Mouse (Mus musculus): ENCODE results near the gene Grrp1. TPM values are rescaled to one million over a fixed set of nuclear protein-coding genes. Genes with fewer than 3 reads are reported as not detected.
"Not testable (repeated sequence)": the region's sequence is repeated elsewhere in the genome, so short reads cannot be mapped to it uniquely, and the experiment has no call there.

The Grrp1 gene
- polyA plus RNA-seq, 2 experiments: 5.2 to 9.7 TPM

GRCm38 (mm10) chr4:134297369-134297768, 43.5 kb upstream of the Grrp1 start:
- Histone ChIP-seq H3K27me3 (ENCODE audit: control insufficient read depth, insufficient read depth, low read length) (no peaks in the 10 kb centered on the region), H3K27ac (replicated peaks; ENCODE audit: low read depth, low read length) (no peak overlapping the region), H3K9ac (ENCODE audit: low read depth, low read length, severe bottlenecking) (no peak overlapping the region), H3K4me2 (replicated peaks; ENCODE audit: low read depth, low read length, severe bottlenecking) (no peak overlapping the region), H3K9me3 (ENCODE audit: control insufficient read depth, low read length) (no peaks in the 10 kb centered on the region), H3K4me3 (replicated peaks; ENCODE audit: low read length) (no peak overlapping the region), H3K4me1 (ENCODE audit: control insufficient read depth, insufficient read depth, low read length) (no peaks in the 10 kb centered on the region), H3K36me3 (ENCODE audit: control insufficient read depth, insufficient read depth, low read length) (no peaks in the 10 kb centered on the region)
- 90% methylated on average over 8 of the region's 8 CpGs for WGBS
- TF ChIP-seq POLR2A (IDR thresholded peaks at IDR 0.05; ENCODE audit: borderline replicate concordance, extremely low read depth, insufficient read depth, insufficient read length): no peak
- ATAC-seq (ENCODE audit: low FRiP score, low read depth) (no peak), DNase-seq (ENCODE audit: low spot score) (no peak)

- no peak overlapping the region for H3K27ac ChIP-seq (replicated peaks; ENCODE audit: low read depth, low read length)
- no peaks in the 10 kb centered on the region for H3K4me1 ChIP-seq (ENCODE audit: control insufficient read depth, insufficient read depth, low read length)
- 94% methylated on average over 4 of the region's 4 CpGs for WGBS
- H3K9ac ChIP-seq (ENCODE audit: low read depth, low read length, severe bottlenecking): no peak overlapping the region
- DNase-seq (ENCODE audit: low spot score) (no peak), ATAC-seq (ENCODE audit: low FRiP score, low read depth) (no peak)
- no peaks in the 10 kb centered on the region for H3K36me3 ChIP-seq (ENCODE audit: control insufficient read depth, insufficient read depth, low read length)
- TF ChIP-seq POLR2A (IDR thresholded peaks at IDR 0.05; ENCODE audit: borderline replicate concordance, extremely low read depth, insufficient read depth, insufficient read length): no peak
- no peak overlapping the region for H3K4me3 ChIP-seq (replicated peaks; ENCODE audit: low read length)
- no peaks in the 10 kb centered on the region for H3K9me3 ChIP-seq (ENCODE audit: control insufficient read depth, low read length)
- H3K4me2 ChIP-seq (replicated peaks; ENCODE audit: low read depth, low read length, severe bottlenecking): no peak overlapping the region
- H3K27me3 ChIP-seq (ENCODE audit: control insufficient read depth, insufficient read depth, low read length): no peaks in the 10 kb centered on the region
Observed at GRCm38 (mm10) chr4:134296523-134296922, 42.6 kb upstream of the Grrp1 start.

GRCm38 (mm10) chr4:134296096-134296495, 42.2 kb upstream of the Grrp1 start:
- H3K4me1 ChIP-seq (ENCODE audit: control insufficient read depth, insufficient read depth, low read length); H3K9ac ChIP-seq (ENCODE audit: low read depth, low read length, severe bottlenecking); ATAC-seq (ENCODE audit: low FRiP score, low read depth); H3K27me3 ChIP-seq (ENCODE audit: control insufficient read depth, insufficient read depth, low read length); H3K4me3 ChIP-seq (replicated peaks; ENCODE audit: low read length); H3K4me2 ChIP-seq (replicated peaks; ENCODE audit: low read depth, low read length, severe bottlenecking); H3K36me3 ChIP-seq (ENCODE audit: control insufficient read depth, insufficient read depth, low read length); H3K9me3 ChIP-seq (ENCODE audit: control insufficient read depth, low read length); H3K27ac ChIP-seq (replicated peaks; ENCODE audit: low read depth, low read length); DNase-seq (ENCODE audit: low spot score): not testable (repeated sequence)
- WGBS: 85% methylated on average over 4 of the region's 4 CpGs

GRCm38 (mm10) chr4:134293692-134294163, 39.8 kb upstream of the Grrp1 start:
- WGBS: 45% methylated on average over 9 of the region's 9 CpGs
- Histone ChIP-seq H3K4me2 (replicated peaks; ENCODE audit: low read depth, low read length, severe bottlenecking) (no peak overlapping the region), H3K4me1 (ENCODE audit: control insufficient read depth, insufficient read depth, low read length) (no peaks in the 10 kb centered on the region; the same call in 1 of the 2 replicates), H3K9me3 (ENCODE audit: control insufficient read depth, low read length) (no peaks in the 10 kb centered on the region), H3K27me3 (ENCODE audit: control insufficient read depth, insufficient read depth, low read length) (no peaks in the 10 kb centered on the region), H3K4me3 (replicated peaks; ENCODE audit: low read length) (no peak overlapping the region), H3K27ac (replicated peaks; ENCODE audit: low read depth, low read length) (no peak overlapping the region), H3K9ac (ENCODE audit: low read depth, low read length, severe bottlenecking) (no peak overlapping the region), H3K36me3 (ENCODE audit: control insufficient read depth, insufficient read depth, low read length) (no peaks in the 10 kb centered on the region)
- no peak for ATAC-seq (ENCODE audit: low FRiP score, low read depth)
- TF ChIP-seq POLR2A (IDR thresholded peaks at IDR 0.05; ENCODE audit: borderline replicate concordance, extremely low read depth, insufficient read depth, insufficient read length): no peak
- DNase-seq (ENCODE audit: low spot score): no peak

- no peaks in the 10 kb centered on the region for H3K36me3 ChIP-seq (ENCODE audit: control insufficient read depth, insufficient read depth, low read length)
- no peak overlapping the region for H3K9ac ChIP-seq (ENCODE audit: low read depth, low read length, severe bottlenecking)
- H3K4me2 ChIP-seq (replicated peaks; ENCODE audit: low read depth, low read length, severe bottlenecking): no peak overlapping the region
- no peak overlapping the region for H3K27ac ChIP-seq (replicated peaks; ENCODE audit: low read depth, low read length)
- TF ChIP-seq POLR2A (IDR thresholded peaks at IDR 0.05; ENCODE audit: borderline replicate concordance, extremely low read depth, insufficient read depth, insufficient read length): no peak
- peaks cover 3% of the 10 kb centered on the region for H3K4me1 ChIP-seq (ENCODE audit: control insufficient read depth, insufficient read depth, low read length)
- no peaks in the 10 kb centered on the region for H3K27me3 ChIP-seq (ENCODE audit: control insufficient read depth, insufficient read depth, low read length)
- no peaks in the 10 kb centered on the region for H3K9me3 ChIP-seq (ENCODE audit: control insufficient read depth, low read length)
- ATAC-seq (ENCODE audit: low FRiP score, low read depth) (no peak), DNase-seq (ENCODE audit: low spot score) (no peak)
- 62% methylated on average over 18 of the region's 18 CpGs for WGBS
- H3K4me3 ChIP-seq (replicated peaks; ENCODE audit: low read length): no peak overlapping the region
Observed at GRCm38 (mm10) chr4:134293061-134293691, 39.3 kb upstream of the Grrp1 start.

Data from limb, embryonic 14.5 days (tissue).